Mouse (Mus musculus): Measurements from ENCODE around the gene Krt9.

- TF ChIP-seq EP300 (IDR thresholded peaks at IDR 0.05; ENCODE audit: low read depth in 1 of 2, low read length in 2 of 2) (no peak), TAL1 (IDR thresholded peaks at IDR 0.05; ENCODE audit: low read length) (no peak), POLR2AphosphoS2 (IDR thresholded peaks at IDR 0.05; ENCODE audit: low read length) (no peak)
Observed at GRCm38 (mm10) chr11:100207498-100207897, 14.5 kb upstream of the Krt9 start, which contains the start of gene Krt14.

Measured in MEL (cell line).